Mouse (Mus musculus): ENCODE data around the gene Cbx1.
"Not testable (repeated sequence)": the region's sequence is repeated elsewhere in the genome, so short reads cannot be mapped to it uniquely, and the experiment has no call there.

The Cbx1 gene

GRCm38 (mm10) chr11:96840290-96840689, 51.4 kb downstream of the Cbx1 start:
- DNase-seq, result no peak

DNA sequence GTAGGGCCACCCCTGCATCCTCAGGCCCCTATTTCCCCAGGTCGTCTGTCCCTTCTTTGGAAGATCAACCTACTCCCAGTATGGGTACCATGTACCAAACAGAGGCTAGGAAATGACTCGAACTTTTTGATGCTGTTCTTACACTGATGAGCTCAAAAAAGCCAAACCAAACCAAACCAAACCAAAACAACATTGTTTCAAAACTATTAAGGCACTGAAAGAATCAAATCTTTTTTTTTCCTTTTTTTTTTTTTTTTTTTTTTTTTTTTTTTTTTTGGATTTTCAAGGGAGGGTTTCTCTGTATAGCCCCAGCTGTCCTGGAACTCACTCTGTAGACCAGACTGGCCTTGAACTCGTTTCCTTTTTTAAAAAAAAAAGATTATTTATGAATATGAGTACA, 54.7 kb downstream of the Cbx1 start:
- DNase-seq, result no peak

DNA sequence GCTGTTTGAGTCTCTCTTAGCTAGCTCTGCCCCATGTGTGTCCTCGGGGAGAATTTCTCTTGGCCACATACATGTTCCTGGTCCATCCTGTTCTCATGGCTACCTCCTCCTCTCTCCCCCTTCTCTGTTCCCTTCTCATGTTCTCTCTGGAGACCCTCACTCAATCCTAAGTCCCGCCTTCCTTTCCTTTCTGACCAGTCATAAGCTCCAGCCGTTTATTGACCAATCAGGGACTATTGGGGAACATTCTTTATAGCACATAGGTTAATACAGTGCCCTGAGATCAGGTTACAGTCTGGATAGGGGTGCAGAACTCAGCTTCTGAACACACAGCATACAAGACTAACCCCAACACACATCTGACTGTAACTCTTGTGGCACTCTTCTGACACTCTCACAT, 58.3 kb downstream of the Cbx1 start:
- no peak for DNase-seq

- no peak for DNase-seq
Measured at GRCm38 (mm10) chr11:96848694-96849093, 59.8 kb downstream of the Cbx1 start.

GRCm38 (mm10) chr11:96849145-96849544, 60.2 kb downstream of the Cbx1 start:
- not testable (repeated sequence) for DNase-seq

GRCm38 (mm10) chr11:96849681-96850467, 60.9 kb downstream of the Cbx1 start, which contains the start of gene Copz2:
Gene Copz2 (plus strand): TSS chr11:96849870.
- no peak for DNase-seq

- no peak for DNase-seq
Measured at GRCm38 (mm10) chr11:96857446-96857845, 68.5 kb downstream of the Cbx1 start.

Measured in thymus, postnatal 36 days (tissue).